Mouse (Mus musculus): ENCODE measurements at regions not wholly inside any gene's neighbourhood (a gene's known extent, or its start where the extent isn't known, plus 50 kb on each side); places are given as distances from the start of the nearest gene placed in this dataset.
"Not testable (repeated sequence)": the region's sequence is repeated elsewhere in the genome, so short reads cannot be mapped to it uniquely, and the experiment has no call there.

GRCm38 (mm10) chr9:11441241-11441997 lies 536.8 kb upstream of the Cntn5 start:
- not testable (repeated sequence) for DNase-seq (ENCODE audit: low spot score); ATAC-seq (replicated peaks; ENCODE audit: low FRiP score); H3K27ac ChIP-seq (ENCODE audit: low read depth, low read length); H3K4me2 ChIP-seq; H3K9ac ChIP-seq (ENCODE audit: low read depth, low read length); H3K27me3 ChIP-seq (replicated peaks; ENCODE audit: control insufficient read depth, insufficient read depth, low read length); H3K36me3 ChIP-seq (ENCODE audit: control insufficient read depth, insufficient read depth, low read length); H3K9me3 ChIP-seq (ENCODE audit: control insufficient read depth, low read length); H3K4me3 ChIP-seq (ENCODE audit: low read depth, low read length); H3K4me1 ChIP-seq (replicated peaks; ENCODE audit: control insufficient read depth, insufficient read depth, low read length)
- 73% methylated on average over 10 of the region's 10 CpGs for WGBS

GRCm38 (mm10) chr9:11436443-11437167 lies 532.0 kb upstream of the Cntn5 start:
- DNase-seq (ENCODE audit: low spot score): no peak
- no peak overlapping the region for H3K9ac ChIP-seq (ENCODE audit: low read depth, low read length)
- H3K27me3 ChIP-seq (replicated peaks; ENCODE audit: control insufficient read depth, insufficient read depth, low read length): no peaks in the 10 kb centered on the region
- no peak overlapping the region for H3K4me2 ChIP-seq
- ATAC-seq (replicated peaks; ENCODE audit: low FRiP score): no peak
- H3K9me3 ChIP-seq (ENCODE audit: control insufficient read depth, low read length): no peaks in the 10 kb centered on the region
- no peak overlapping the region for H3K4me3 ChIP-seq (ENCODE audit: low read depth, low read length)
- H3K27ac ChIP-seq (ENCODE audit: low read depth, low read length): no peak overlapping the region
- 73% methylated on average over 1 of the region's 1 CpGs for WGBS
- H3K4me1 ChIP-seq (replicated peaks; ENCODE audit: control insufficient read depth, insufficient read depth, low read length): no peaks in the 10 kb centered on the region
- no peaks in the 10 kb centered on the region for H3K36me3 ChIP-seq (ENCODE audit: control insufficient read depth, insufficient read depth, low read length)

- Histone ChIP-seq H3K4me3 (ENCODE audit: low read depth, low read length) (no peak overlapping the region), H3K27me3 (replicated peaks; ENCODE audit: control insufficient read depth, insufficient read depth, low read length) (no peaks in the 10 kb centered on the region), H3K9ac (ENCODE audit: low read depth, low read length) (no peak overlapping the region), H3K4me1 (replicated peaks; ENCODE audit: control insufficient read depth, insufficient read depth, low read length) (no peaks in the 10 kb centered on the region), H3K36me3 (ENCODE audit: control insufficient read depth, insufficient read depth, low read length) (no peaks in the 10 kb centered on the region), H3K9me3 (ENCODE audit: control insufficient read depth, low read length) (no peaks in the 10 kb centered on the region), H3K4me2 (no peak overlapping the region), H3K27ac (ENCODE audit: low read depth, low read length) (no peak overlapping the region)
- no peak for ATAC-seq (replicated peaks; ENCODE audit: low FRiP score)
- no peak for DNase-seq (ENCODE audit: low spot score)
- WGBS: 76% methylated on average over 2 of the region's 2 CpGs
Measured at GRCm38 (mm10) chr9:11436014-11436413, 531.4 kb upstream of the Cntn5 start.

- WGBS: 20% methylated on average over 2 of the region's 2 CpGs
- no peak for DNase-seq (ENCODE audit: low spot score)
Measured at GRCm38 (mm10) chr9:11435019-11435418, 530.4 kb upstream of the Cntn5 start.

GRCm38 (mm10) chr9:11426473-11426872 lies 521.9 kb upstream of the Cntn5 start:
- H3K9ac ChIP-seq (ENCODE audit: low read depth, low read length): no peak overlapping the region
- H3K4me1 ChIP-seq (replicated peaks; ENCODE audit: control insufficient read depth, insufficient read depth, low read length): no peaks in the 10 kb centered on the region
- ATAC-seq (replicated peaks; ENCODE audit: low FRiP score): no peak
- WGBS: 66% methylated on average over 3 of the region's 3 CpGs
- no peak for DNase-seq (ENCODE audit: low spot score)
- H3K27ac ChIP-seq (ENCODE audit: low read depth, low read length): no peak overlapping the region
- H3K4me2 ChIP-seq: no peak overlapping the region
- H3K4me3 ChIP-seq (ENCODE audit: low read depth, low read length): no peak overlapping the region
- no peaks in the 10 kb centered on the region for H3K9me3 ChIP-seq (ENCODE audit: control insufficient read depth, low read length)
- H3K27me3 ChIP-seq (replicated peaks; ENCODE audit: control insufficient read depth, insufficient read depth, low read length): no peaks in the 10 kb centered on the region
- no peaks in the 10 kb centered on the region for H3K36me3 ChIP-seq (ENCODE audit: control insufficient read depth, insufficient read depth, low read length)

More at GRCm38 (mm10) chr9:11435019-11435418, 530.4 kb upstream of the Cntn5 start:
- H3K4me2 ChIP-seq: no peak overlapping the region
- no peak overlapping the region for H3K9ac ChIP-seq (ENCODE audit: low read depth, low read length)
- no peaks in the 10 kb centered on the region for H3K27me3 ChIP-seq (replicated peaks; ENCODE audit: control insufficient read depth, insufficient read depth, low read length)
- no peak overlapping the region for H3K27ac ChIP-seq (ENCODE audit: low read depth, low read length)
- H3K9me3 ChIP-seq (ENCODE audit: control insufficient read depth, low read length): no peaks in the 10 kb centered on the region
- H3K4me3 ChIP-seq (ENCODE audit: low read depth, low read length): no peak overlapping the region
- H3K36me3 ChIP-seq (ENCODE audit: control insufficient read depth, insufficient read depth, low read length): no peaks in the 10 kb centered on the region
- H3K4me1 ChIP-seq (replicated peaks; ENCODE audit: control insufficient read depth, insufficient read depth, low read length): no peaks in the 10 kb centered on the region
- no peak for ATAC-seq (replicated peaks; ENCODE audit: low FRiP score)

GRCm38 (mm10) chr9:11396829-11397228 lies 492.3 kb upstream of the Cntn5 start:
- no peak overlapping the region for H3K4me3 ChIP-seq (ENCODE audit: low read depth, low read length)
- ATAC-seq (replicated peaks; ENCODE audit: low FRiP score) (no peak), DNase-seq (ENCODE audit: low spot score) (no peak)
- H3K4me2 ChIP-seq: no peak overlapping the region
- H3K9me3 ChIP-seq (ENCODE audit: control insufficient read depth, low read length): no peaks in the 10 kb centered on the region
- WGBS: 77% methylated on average over 2 of the region's 2 CpGs
- H3K9ac ChIP-seq (ENCODE audit: low read depth, low read length): no peak overlapping the region
- H3K36me3 ChIP-seq (ENCODE audit: control insufficient read depth, insufficient read depth, low read length): no peaks in the 10 kb centered on the region
- no peaks in the 10 kb centered on the region for H3K27me3 ChIP-seq (replicated peaks; ENCODE audit: control insufficient read depth, insufficient read depth, low read length)
- H3K27ac ChIP-seq (ENCODE audit: low read depth, low read length): no peak overlapping the region
- no peaks in the 10 kb centered on the region for H3K4me1 ChIP-seq (replicated peaks; ENCODE audit: control insufficient read depth, insufficient read depth, low read length)

GRCm38 (mm10) chr9:11381648-11382075 lies 477.1 kb upstream of the Cntn5 start:
- peak; percentile 31; the same call in 1 of the 2 replicates for ATAC-seq (replicated peaks; ENCODE audit: low FRiP score)
- H3K9ac ChIP-seq (ENCODE audit: low read depth, low read length): no peak overlapping the region
- no peak overlapping the region for H3K4me3 ChIP-seq (ENCODE audit: low read depth, low read length)
- no peaks in the 10 kb centered on the region for H3K4me1 ChIP-seq (replicated peaks; ENCODE audit: control insufficient read depth, insufficient read depth, low read length)
- DNase-seq (ENCODE audit: low spot score): no peak
- H3K9me3 ChIP-seq (ENCODE audit: control insufficient read depth, low read length): no peaks in the 10 kb centered on the region
- no peak overlapping the region for H3K4me2 ChIP-seq
- H3K27ac ChIP-seq (ENCODE audit: low read depth, low read length): no peak overlapping the region
- H3K36me3 ChIP-seq (ENCODE audit: control insufficient read depth, insufficient read depth, low read length): no peaks in the 10 kb centered on the region
- WGBS: 73% methylated on average over 1 of the region's 1 CpGs
- H3K27me3 ChIP-seq (replicated peaks; ENCODE audit: control insufficient read depth, insufficient read depth, low read length): no peaks in the 10 kb centered on the region

GRCm38 (mm10) chr9:11380531-11380930 lies 476.0 kb upstream of the Cntn5 start:
- no peak for DNase-seq (ENCODE audit: low spot score)
- no peak for ATAC-seq (replicated peaks; ENCODE audit: low FRiP score)
- H3K27me3 ChIP-seq (replicated peaks; ENCODE audit: control insufficient read depth, insufficient read depth, low read length): no peaks in the 10 kb centered on the region
- 53% methylated on average over 7 of the region's 7 CpGs for WGBS
- no peaks in the 10 kb centered on the region for H3K36me3 ChIP-seq (ENCODE audit: control insufficient read depth, insufficient read depth, low read length)
- no peak overlapping the region for H3K9ac ChIP-seq (ENCODE audit: low read depth, low read length)
- no peak overlapping the region for H3K4me2 ChIP-seq
- no peaks in the 10 kb centered on the region for H3K4me1 ChIP-seq (replicated peaks; ENCODE audit: control insufficient read depth, insufficient read depth, low read length)
- no peak overlapping the region for H3K4me3 ChIP-seq (ENCODE audit: low read depth, low read length)
- no peak overlapping the region for H3K27ac ChIP-seq (ENCODE audit: low read depth, low read length)
- H3K9me3 ChIP-seq (ENCODE audit: control insufficient read depth, low read length): no peaks in the 10 kb centered on the region

GRCm38 (mm10) chr9:11378046-11378445 lies 473.5 kb upstream of the Cntn5 start:
- H3K4me1 ChIP-seq (replicated peaks; ENCODE audit: control insufficient read depth, insufficient read depth, low read length): no peaks in the 10 kb centered on the region
- ATAC-seq (replicated peaks; ENCODE audit: low FRiP score): no peak
- DNase-seq (ENCODE audit: low spot score): no peak
- no peak overlapping the region for H3K9ac ChIP-seq (ENCODE audit: low read depth, low read length)
- no peaks in the 10 kb centered on the region for H3K36me3 ChIP-seq (ENCODE audit: control insufficient read depth, insufficient read depth, low read length)
- H3K4me3 ChIP-seq (ENCODE audit: low read depth, low read length): no peak overlapping the region
- no peak overlapping the region for H3K4me2 ChIP-seq
- H3K9me3 ChIP-seq (ENCODE audit: control insufficient read depth, low read length): no peaks in the 10 kb centered on the region
- WGBS: 83% methylated on average over 4 of the region's 4 CpGs
- H3K27ac ChIP-seq (ENCODE audit: low read depth, low read length): no peak overlapping the region
- no peaks in the 10 kb centered on the region for H3K27me3 ChIP-seq (replicated peaks; ENCODE audit: control insufficient read depth, insufficient read depth, low read length)
